Mouse (Mus musculus): ENCODE results near the gene Dscam.

Gene Dscam

GRCm38 (mm10) chr16:97170513-97171081, at the start of gene Dscam:
Dscam (minus strand) TSS chr16:97170752.
- 1% methylated on average over 59 of the region's 60 CpGs for WGBS

GRCm38 (mm10) chr16:97219381-97219780, 48.8 kb upstream of the Dscam start:
- WGBS = 62% methylated on average over 2 of the region's 2 CpGs

- WGBS = 22% methylated on average over 5 of the region's 5 CpGs
Observed at GRCm38 (mm10) chr16:97209997-97210396, 39.4 kb upstream of the Dscam start.

- WGBS = 75% methylated on average over 2 of the region's 2 CpGs
Observed at GRCm38 (mm10) chr16:97208276-97208675, 37.7 kb upstream of the Dscam start.

- WGBS = 92% methylated on average over 2 of the region's 2 CpGs
Observed at GRCm38 (mm10) chr16:97204090-97204489, 33.5 kb upstream of the Dscam start.

GRCm38 (mm10) chr16:97203554-97203953, 33.0 kb upstream of the Dscam start:
- WGBS = 95% methylated on average over 2 of the region's 2 CpGs

- WGBS = 81% methylated on average over 2 of the region's 2 CpGs
Observed at GRCm38 (mm10) chr16:97194630-97195029, 24.1 kb upstream of the Dscam start.

- WGBS = 90% methylated on average over 1 of the region's 1 CpGs
Observed at GRCm38 (mm10) chr16:97194179-97194578, 23.6 kb upstream of the Dscam start.

- WGBS = 79% methylated on average over 4 of the region's 4 CpGs
Observed at GRCm38 (mm10) chr16:97192296-97192695, 21.7 kb upstream of the Dscam start.

- 91% methylated on average over 1 of the region's 1 CpGs for WGBS
Observed at GRCm38 (mm10) chr16:97190604-97191003, 20.1 kb upstream of the Dscam start.

GRCm38 (mm10) chr16:97171500-97171899, 948 bp upstream of the Dscam start:
- WGBS = 30% methylated on average over 8 of the region's 8 CpGs

- 2% methylated on average over 50 of the region's 51 CpGs for WGBS
Observed at GRCm38 (mm10) chr16:97169901-97170512, 545 bp downstream of the Dscam start.

GRCm38 (mm10) chr16:97168614-97169013, 1.9 kb downstream of the Dscam start:
- 45% methylated on average over 3 of the region's 3 CpGs for WGBS

- 73% methylated on average over 1 of the region's 1 CpGs for WGBS
Observed at GRCm38 (mm10) chr16:97168030-97168429, 2.5 kb downstream of the Dscam start.

- WGBS = 23% methylated on average over 2 of the region's 2 CpGs
Observed at GRCm38 (mm10) chr16:97166166-97166565, 4.4 kb downstream of the Dscam start.

- WGBS = 1% methylated on average over 21 of the region's 21 CpGs
Observed at GRCm38 (mm10) chr16:97165444-97166121, 5.0 kb downstream of the Dscam start.

- WGBS = 28% methylated on average over 4 of the region's 4 CpGs
Observed at GRCm38 (mm10) chr16:97158279-97158678, 12.3 kb downstream of the Dscam start.

- WGBS = 28% methylated on average over 12 of the region's 12 CpGs
Observed at GRCm38 (mm10) chr16:97144544-97145194, 25.9 kb downstream of the Dscam start.

GRCm38 (mm10) chr16:97141943-97142342, 28.6 kb downstream of the Dscam start:
- WGBS = 79% methylated on average over 1 of the region's 1 CpGs

GRCm38 (mm10) chr16:97135003-97135827, 35.3 kb downstream of the Dscam start:
- 55% methylated on average over 10 of the region's 10 CpGs for WGBS

GRCm38 (mm10) chr16:97127296-97127695, 43.3 kb downstream of the Dscam start:
- WGBS = 35% methylated on average over 2 of the region's 2 CpGs

GRCm38 (mm10) chr16:97110028-97110427, 60.5 kb downstream of the Dscam start:
- WGBS = 34% methylated on average over 4 of the region's 4 CpGs

Data from cerebral cortex, adult 2 months (tissue).